Mouse (Mus musculus): Measurements from ENCODE around the gene Ppp3r1. TPM values are rescaled to one million over a fixed set of nuclear protein-coding genes. Genes with fewer than 3 reads are reported as not detected.
"Not testable (repeated sequence)": the region's sequence is repeated elsewhere in the genome, so short reads cannot be mapped to it uniquely, and the experiment has no call there.

Ppp3r1 gene
- total RNA-seq, 4 experiments from 2014 or later, result 124 to 168 (median 143) TPM

- no peak for DNase-seq (ENCODE audit: low spot score in 2 of 2)
These were observed 40.9 kb downstream of the Ppp3r1 start for GRCm38 (mm10) chr11:17199840-17200501.

GRCm38 (mm10) chr11:17200936-17201335 lies 41.9 kb downstream of the Ppp3r1 start:
- no peak for DNase-seq (ENCODE audit: low spot score in 2 of 2)

GRCm38 (mm10) chr11:17202481-17202880 lies 43.4 kb downstream of the Ppp3r1 start:
- no peak for DNase-seq (ENCODE audit: low spot score in 2 of 2)

DNA sequence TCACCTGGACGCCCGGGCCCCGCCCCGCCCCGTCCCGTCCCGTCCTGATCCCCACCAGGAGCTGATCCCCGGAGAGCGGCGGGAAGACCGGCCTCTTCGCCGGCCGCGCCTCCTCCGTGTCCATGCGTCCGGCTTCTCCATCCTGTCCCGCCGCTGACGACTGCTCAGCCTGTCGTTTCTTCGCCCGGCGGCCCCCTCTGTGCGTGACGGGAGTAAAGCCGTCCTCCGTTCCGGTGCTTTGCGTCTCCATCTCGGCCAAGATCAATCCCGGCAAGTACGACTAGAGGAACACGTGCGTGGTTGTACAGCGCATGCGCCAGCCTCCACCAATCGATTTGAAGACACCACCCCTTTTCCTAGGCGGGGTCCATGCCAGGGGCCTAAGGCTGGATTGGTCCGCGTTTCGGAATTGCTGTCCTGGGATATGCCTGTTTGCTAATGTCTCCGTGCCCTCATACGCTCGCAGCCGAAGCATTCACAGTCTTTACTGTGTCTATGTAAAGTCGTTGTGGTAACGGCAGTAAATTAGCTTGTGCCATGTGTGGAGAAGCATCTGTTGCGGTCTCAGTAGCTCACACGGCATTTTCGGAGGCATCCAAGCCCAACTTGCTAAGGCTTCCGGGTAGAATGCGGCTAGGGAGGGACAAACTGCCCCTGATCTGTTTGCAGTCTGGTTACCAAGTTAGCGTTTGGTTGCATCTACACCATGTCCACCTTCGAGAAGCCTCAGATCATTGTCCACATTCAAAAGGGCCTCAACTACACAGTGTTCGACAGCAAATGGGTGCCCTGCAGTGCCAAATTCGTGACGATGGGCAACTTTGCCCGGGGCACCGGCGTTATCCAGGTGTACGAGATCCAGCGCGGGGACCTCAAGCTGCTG lies 52.4 kb downstream of the Ppp3r1 start, which contains the start of gene Pno1:
Gene Pno1 (minus strand): TSS at position 311 of the 883 bp plus-strand sequence.
- peak; percentile 94 to 97 for DNase-seq (ENCODE audit: low spot score in 2 of 2)

GRCm38 (mm10) chr11:17212141-17212495 lies 53.1 kb downstream of the Ppp3r1 start:
- no peak for DNase-seq (ENCODE audit: low spot score in 2 of 2)

GRCm38 (mm10) chr11:17212903-17213509 lies 53.9 kb downstream of the Ppp3r1 start:
- no peak for DNase-seq (ENCODE audit: low spot score in 2 of 2)

GRCm38 (mm10) chr11:17215475-17215874 lies 56.4 kb downstream of the Ppp3r1 start:
- no peak for DNase-seq (ENCODE audit: low spot score in 2 of 2)

GRCm38 (mm10) chr11:17221126-17221525 lies 62.1 kb downstream of the Ppp3r1 start:
- DNase-seq (ENCODE audit: low spot score in 2 of 2), result no peak

DNA sequence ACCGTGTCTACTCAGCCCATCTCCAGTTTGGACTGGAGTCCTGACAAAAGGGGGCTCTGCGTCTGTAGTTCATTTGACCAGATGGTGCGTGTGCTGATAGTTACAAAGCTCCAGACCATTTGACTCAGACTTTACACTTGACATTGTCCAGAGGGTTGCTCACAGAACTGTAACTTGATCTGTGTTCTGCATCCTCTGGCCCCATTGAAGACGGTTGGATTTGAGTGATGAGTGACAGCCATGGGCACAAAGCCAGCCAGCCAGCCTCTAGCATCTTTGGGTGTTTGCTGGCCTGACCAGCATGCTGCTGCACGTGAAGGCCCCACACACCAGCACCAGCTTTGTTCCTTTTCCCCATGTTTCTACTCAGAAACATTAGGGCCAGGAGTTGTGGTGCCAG lies 73.7 kb downstream of the Ppp3r1 start:
- no peak for DNase-seq (ENCODE audit: low spot score in 2 of 2)

DNA sequence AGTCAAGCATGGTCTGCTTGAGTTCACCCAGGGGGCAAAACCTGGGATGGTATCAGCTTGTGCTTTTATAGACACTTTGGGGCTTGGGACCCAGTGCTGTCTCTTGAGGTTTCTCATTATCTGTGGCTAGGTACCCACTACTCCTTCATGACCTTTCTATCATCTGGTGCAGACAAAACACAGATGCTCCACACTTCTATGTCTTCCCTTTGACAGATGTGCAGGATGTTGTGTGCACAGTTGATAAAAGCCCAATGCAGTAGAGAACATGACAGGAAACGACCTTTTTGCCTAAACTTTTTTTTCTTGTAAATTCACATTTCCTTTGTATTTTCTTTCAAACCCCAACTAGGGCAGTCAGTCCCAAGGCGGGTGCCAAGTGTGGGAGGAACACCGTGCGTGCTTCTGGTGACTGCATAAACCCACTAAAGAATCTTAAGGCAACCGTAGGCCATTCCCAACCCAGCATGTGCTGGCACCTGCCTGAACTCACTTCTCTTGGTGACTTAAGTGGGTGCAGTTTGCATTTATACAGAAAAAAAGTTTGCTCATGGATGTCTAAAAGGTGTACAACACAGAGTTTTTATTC lies 77.5 kb downstream of the Ppp3r1 start:
- DNase-seq (ENCODE audit: low spot score in 2 of 2), result no peak

- DNase-seq (ENCODE audit: low spot score in 2 of 2), result not testable (repeated sequence)
These were observed 79.5 kb downstream of the Ppp3r1 start for GRCm38 (mm10) chr11:17238598-17238997.

GRCm38 (mm10) chr11:17248715-17249114 lies 89.7 kb downstream of the Ppp3r1 start:
- no peak for DNase-seq (ENCODE audit: low spot score in 2 of 2)

Other genes with a start within 250 kb of the Ppp3r1 start
- under 1 TPM in 2 of 4 experiments, not detected in 2; 0.13 to 0.36 TPM for gene Fbxo48, start 207.9 kb upstream of the Ppp3r1 start, total RNA-seq (2022)
- 1 to 10 TPM; 1.6 to 3.0 (median 1.8) TPM for gene Cnrip1, start 107.7 kb upstream of the Ppp3r1 start, total RNA-seq (2022)
- gene Plek, start 106.9 kb upstream of the Ppp3r1 start, total RNA-seq (2022), result 1 to 10 TPM in 2 of 4 experiments, under 1 TPM in 2; 0.56 to 1.3 (median 0.95) TPM
- 1 to 10 TPM; 6.4 to 8.5 (median 6.8) TPM for gene Wdr92, start 22.8 kb downstream of the Ppp3r1 start, total RNA-seq (2022)
- 10 to 100 TPM; 45.5 to 57.8 (median 53.1) TPM for gene Pno1, start 52.3 kb downstream of the Ppp3r1 start, total RNA-seq (2022)
- gene C1d, start 98.3 kb downstream of the Ppp3r1 start, total RNA-seq (2022), result 10 to 100 TPM; 31.1 to 37.9 (median 37.1) TPM

Measured in gastrocnemius, adult 8-10 months (tissue).